Mouse (Mus musculus): Measurements from ENCODE around the gene Sel1l3. TPM values are rescaled to one million over a fixed set of nuclear protein-coding genes. Genes with fewer than 3 reads are reported as not detected.

Gene Sel1l3
- polyA plus RNA-seq, 1 experiment from 2014 or later: 5.6 TPM

GRCm38 (mm10) chr5:53146049-53146683 is 67.6 kb downstream of the Sel1l3 start:
- no peak overlapping the region for H3K4me3 ChIP-seq (ENCODE audit: low read length)
- H3K9ac ChIP-seq (ENCODE audit: low read depth, low read length): no peak overlapping the region
- no peak overlapping the region for H3K4me2 ChIP-seq (ENCODE audit: low read length)
- H3K4me1 ChIP-seq (ENCODE audit: control insufficient read depth, insufficient read depth, low read depth, low read length): peaks cover 7% of the 10 kb centered on the region; the same call in 1 of the 2 replicates
- WGBS: 43% methylated on average over 10 of the region's 10 CpGs
- H3K36me3 ChIP-seq (ENCODE audit: control insufficient read depth, insufficient read depth, low read length): no peaks in the 10 kb centered on the region
- no peak overlapping the region for H3K27ac ChIP-seq (ENCODE audit: low read depth, low read length)
- no peak for ATAC-seq
- no peaks in the 10 kb centered on the region for H3K9me3 ChIP-seq (ENCODE audit: control insufficient read depth, low read length)
- H3K27me3 ChIP-seq (replicated peaks; ENCODE audit: control insufficient read depth, insufficient read depth, low read length): no peaks in the 10 kb centered on the region; the same call in 1 of the 2 replicates

DNA sequence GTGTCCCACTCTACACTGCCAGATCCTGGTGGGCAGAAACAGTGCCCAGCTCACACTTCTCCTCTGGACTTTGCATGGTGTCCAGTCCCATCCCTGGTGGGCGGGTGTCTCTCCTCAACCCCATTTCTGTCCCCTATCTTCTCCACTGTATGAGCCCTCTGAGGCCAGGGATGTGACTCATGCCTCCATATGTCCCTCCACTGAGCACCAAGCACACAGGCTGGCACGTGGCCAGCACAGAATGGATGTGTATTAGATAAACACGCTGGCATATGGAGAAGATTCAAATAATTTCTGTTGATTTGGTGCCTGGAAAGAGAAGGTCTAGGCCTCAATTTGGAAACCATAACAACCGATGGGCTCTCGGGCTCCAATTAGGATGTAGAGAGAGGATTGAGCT is 71.1 kb downstream of the Sel1l3 start:
- 78% methylated on average over 5 of the region's 5 CpGs for WGBS
- Histone ChIP-seq H3K4me2 (ENCODE audit: low read length) (no peak overlapping the region), H3K9ac (ENCODE audit: low read depth, low read length) (no peak overlapping the region), H3K27me3 (replicated peaks; ENCODE audit: control insufficient read depth, insufficient read depth, low read length) (no peaks in the 10 kb centered on the region), H3K4me3 (ENCODE audit: low read length) (no peak overlapping the region), H3K9me3 (ENCODE audit: control insufficient read depth, low read length) (no peaks in the 10 kb centered on the region), H3K36me3 (ENCODE audit: control insufficient read depth, insufficient read depth, low read length) (no peaks in the 10 kb centered on the region), H3K4me1 (ENCODE audit: control insufficient read depth, insufficient read depth, low read depth, low read length) (peaks cover 7% of the 10 kb centered on the region), H3K27ac (ENCODE audit: low read depth, low read length) (no peak overlapping the region)
- ATAC-seq: no peak

DNA sequence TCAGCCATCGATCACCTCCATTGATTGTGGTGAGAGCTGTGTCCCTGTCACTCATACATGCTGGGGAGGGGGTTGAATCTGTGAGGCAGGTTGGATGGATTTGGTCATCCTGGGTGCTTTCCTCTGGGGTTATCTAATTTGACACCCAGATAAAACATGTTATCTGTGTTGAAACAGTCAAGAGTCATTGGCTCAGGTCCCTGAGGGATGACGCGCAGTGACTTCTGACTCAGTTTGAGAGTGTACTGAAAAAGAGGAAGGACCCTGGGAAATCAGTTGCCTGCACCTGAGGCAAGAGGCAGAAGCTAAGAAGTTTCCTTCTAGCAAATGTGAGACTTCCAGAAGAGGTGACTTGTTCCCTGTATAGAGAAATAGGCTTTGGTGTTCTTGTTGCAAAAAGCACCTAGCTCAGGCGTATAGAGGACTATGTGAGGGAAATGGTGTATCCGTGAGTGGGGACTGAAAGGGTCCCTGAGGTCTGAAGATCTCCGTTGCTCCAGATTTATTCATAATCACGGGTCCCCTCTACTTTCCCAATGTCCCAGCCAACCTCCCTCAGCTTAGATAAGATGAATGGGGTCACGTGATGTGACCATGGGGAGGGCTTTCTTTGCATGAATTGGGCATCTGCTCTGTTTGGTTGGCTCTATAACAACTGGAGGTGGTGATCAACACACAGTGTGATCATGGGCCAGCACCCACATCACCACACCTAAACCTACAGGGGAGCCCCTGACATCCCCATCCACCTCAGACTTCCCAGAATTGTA is 73.4 kb downstream of the Sel1l3 start:
- Histone ChIP-seq H3K4me1 (ENCODE audit: control insufficient read depth, insufficient read depth, low read depth, low read length) (no peaks in the 10 kb centered on the region; the same call in 1 of the 2 replicates), H3K27ac (ENCODE audit: low read depth, low read length) (no peak overlapping the region), H3K9ac (ENCODE audit: low read depth, low read length) (no peak overlapping the region), H3K27me3 (replicated peaks; ENCODE audit: control insufficient read depth, insufficient read depth, low read length) (no peaks in the 10 kb centered on the region), H3K36me3 (ENCODE audit: control insufficient read depth, insufficient read depth, low read length) (no peaks in the 10 kb centered on the region), H3K9me3 (ENCODE audit: control insufficient read depth, low read length) (no peaks in the 10 kb centered on the region), H3K4me2 (ENCODE audit: low read length) (no peak overlapping the region), H3K4me3 (ENCODE audit: low read length) (no peak overlapping the region)
- ATAC-seq: no peak
- 92% methylated on average over 8 of the region's 8 CpGs for WGBS

- Histone ChIP-seq H3K4me1 (ENCODE audit: control insufficient read depth, insufficient read depth, low read depth, low read length) (no peaks in the 10 kb centered on the region; the same call in 1 of the 2 replicates), H3K27ac (ENCODE audit: low read depth, low read length) (no peak overlapping the region), H3K9me3 (ENCODE audit: control insufficient read depth, low read length) (no peaks in the 10 kb centered on the region), H3K36me3 (ENCODE audit: control insufficient read depth, insufficient read depth, low read length) (no peaks in the 10 kb centered on the region), H3K4me2 (ENCODE audit: low read length) (no peak overlapping the region), H3K4me3 (ENCODE audit: low read length) (no peak overlapping the region), H3K9ac (ENCODE audit: low read depth, low read length) (no peak overlapping the region), H3K27me3 (replicated peaks; ENCODE audit: control insufficient read depth, insufficient read depth, low read length) (no peaks in the 10 kb centered on the region)
- WGBS: 36% methylated on average over 11 of the region's 11 CpGs
- no peak for ATAC-seq
Measured at GRCm38 (mm10) chr5:53139566-53139965, 74.2 kb downstream of the Sel1l3 start.

DNA sequence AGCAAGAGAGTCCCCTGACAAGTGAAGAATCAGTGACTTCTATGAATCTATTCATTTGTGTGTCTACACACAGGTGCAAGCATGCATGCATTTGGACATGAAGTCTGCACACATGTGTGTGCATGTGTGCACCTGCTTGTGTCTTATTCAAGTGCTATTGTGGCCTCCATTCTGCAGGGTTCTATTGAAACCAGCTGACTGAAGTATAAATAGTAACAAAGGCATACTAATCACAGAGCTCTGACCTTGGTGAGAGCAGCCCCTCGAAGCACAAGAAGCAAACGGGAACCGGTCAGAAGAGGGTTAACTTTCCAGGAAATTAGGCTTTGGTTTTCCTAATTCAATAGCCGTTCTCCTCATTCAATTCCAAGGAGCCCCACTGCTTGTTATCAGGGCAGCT is 74.6 kb downstream of the Sel1l3 start:
- WGBS: 25% methylated on average over 4 of the region's 4 CpGs
- no peaks in the 10 kb centered on the region; the same call in 1 of the 2 replicates for H3K4me1 ChIP-seq (ENCODE audit: control insufficient read depth, insufficient read depth, low read depth, low read length)
- no peak overlapping the region for H3K9ac ChIP-seq (ENCODE audit: low read depth, low read length)
- no peak overlapping the region for H3K27ac ChIP-seq (ENCODE audit: low read depth, low read length)
- no peaks in the 10 kb centered on the region for H3K27me3 ChIP-seq (replicated peaks; ENCODE audit: control insufficient read depth, insufficient read depth, low read length)
- H3K9me3 ChIP-seq (ENCODE audit: control insufficient read depth, low read length): no peaks in the 10 kb centered on the region
- no peaks in the 10 kb centered on the region for H3K36me3 ChIP-seq (ENCODE audit: control insufficient read depth, insufficient read depth, low read length)
- no peak for ATAC-seq
- no peak overlapping the region for H3K4me3 ChIP-seq (ENCODE audit: low read length)
- no peak overlapping the region for H3K4me2 ChIP-seq (ENCODE audit: low read length)

- Histone ChIP-seq H3K4me2 (ENCODE audit: low read length) (no peak overlapping the region), H3K4me1 (ENCODE audit: control insufficient read depth, insufficient read depth, low read depth, low read length) (no peaks in the 10 kb centered on the region; the same call in 1 of the 2 replicates), H3K36me3 (ENCODE audit: control insufficient read depth, insufficient read depth, low read length) (no peaks in the 10 kb centered on the region), H3K9me3 (ENCODE audit: control insufficient read depth, low read length) (no peaks in the 10 kb centered on the region), H3K9ac (ENCODE audit: low read depth, low read length) (no peak overlapping the region), H3K27ac (ENCODE audit: low read depth, low read length) (0 out of 2 replicates have a peak overlapping the region, but pooled peaks have one; percentile 25), H3K27me3 (replicated peaks; ENCODE audit: control insufficient read depth, insufficient read depth, low read length) (no peaks in the 10 kb centered on the region), H3K4me3 (ENCODE audit: low read length) (no peak overlapping the region)
- ATAC-seq: peak; percentile 52
- WGBS: 60% methylated on average over 8 of the region's 8 CpGs
Measured at GRCm38 (mm10) chr5:53138025-53138424, 75.7 kb downstream of the Sel1l3 start.

DNA sequence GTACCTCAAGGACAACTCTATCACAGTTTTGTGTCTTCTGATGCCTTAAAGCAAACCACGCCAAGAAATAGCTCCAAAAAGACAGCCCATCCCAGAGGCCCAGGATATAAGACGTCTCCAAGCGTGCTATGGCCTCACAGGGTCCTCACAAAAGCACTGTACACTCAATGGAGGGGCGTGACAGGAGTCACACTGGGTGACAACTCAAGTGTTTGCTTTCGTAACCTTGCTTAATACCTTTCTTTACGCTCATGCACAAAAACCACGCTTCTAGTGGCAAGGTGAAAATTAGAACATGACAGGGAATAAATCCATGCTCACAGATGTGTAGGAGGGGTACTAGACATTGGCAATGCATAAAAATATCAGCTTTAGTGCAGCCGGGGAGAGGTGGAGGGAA is 77.7 kb downstream of the Sel1l3 start:
- Histone ChIP-seq H3K27ac (ENCODE audit: low read depth, low read length) (no peak overlapping the region), H3K4me2 (ENCODE audit: low read length) (no peak overlapping the region), H3K9me3 (ENCODE audit: control insufficient read depth, low read length) (no peaks in the 10 kb centered on the region), H3K9ac (ENCODE audit: low read depth, low read length) (no peak overlapping the region), H3K27me3 (replicated peaks; ENCODE audit: control insufficient read depth, insufficient read depth, low read length) (no peaks in the 10 kb centered on the region), H3K4me3 (ENCODE audit: low read length) (no peak overlapping the region), H3K4me1 (ENCODE audit: control insufficient read depth, insufficient read depth, low read depth, low read length) (no peaks in the 10 kb centered on the region; the same call in 1 of the 2 replicates), H3K36me3 (ENCODE audit: control insufficient read depth, insufficient read depth, low read length) (no peaks in the 10 kb centered on the region)
- 79% methylated on average over 8 of the region's 8 CpGs for WGBS
- no peak for ATAC-seq

DNA sequence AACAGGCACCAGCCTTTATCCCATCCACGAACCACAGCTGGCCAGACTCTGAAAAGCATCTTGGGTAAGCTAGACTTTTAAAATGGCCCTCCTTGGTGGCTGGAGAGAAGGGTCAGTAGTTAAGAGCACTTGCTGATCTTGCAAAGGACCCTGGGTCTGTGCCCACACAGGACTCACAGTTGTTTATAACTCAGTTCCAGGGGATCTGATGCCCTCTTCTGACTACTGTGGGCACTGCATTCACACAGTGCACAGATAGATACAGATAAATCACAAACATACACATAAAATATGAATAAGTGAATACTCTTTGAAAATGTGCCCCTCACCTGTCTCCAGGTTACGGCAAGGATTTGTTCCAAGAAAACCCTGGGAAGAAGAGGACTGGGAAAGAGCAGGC is 79.7 kb downstream of the Sel1l3 start:
- no peak overlapping the region for H3K27ac ChIP-seq (ENCODE audit: low read depth, low read length)
- no peak overlapping the region for H3K4me3 ChIP-seq (ENCODE audit: low read length)
- H3K9me3 ChIP-seq (ENCODE audit: control insufficient read depth, low read length): no peaks in the 10 kb centered on the region
- WGBS: 88% methylated on average over 2 of the region's 2 CpGs
- no peaks in the 10 kb centered on the region for H3K36me3 ChIP-seq (ENCODE audit: control insufficient read depth, insufficient read depth, low read length)
- H3K4me2 ChIP-seq (ENCODE audit: low read length): no peak overlapping the region
- H3K27me3 ChIP-seq (replicated peaks; ENCODE audit: control insufficient read depth, insufficient read depth, low read length): no peaks in the 10 kb centered on the region
- no peak overlapping the region for H3K9ac ChIP-seq (ENCODE audit: low read depth, low read length)
- ATAC-seq: no peak
- no peaks in the 10 kb centered on the region for H3K4me1 ChIP-seq (ENCODE audit: control insufficient read depth, insufficient read depth, low read depth, low read length)

DNA sequence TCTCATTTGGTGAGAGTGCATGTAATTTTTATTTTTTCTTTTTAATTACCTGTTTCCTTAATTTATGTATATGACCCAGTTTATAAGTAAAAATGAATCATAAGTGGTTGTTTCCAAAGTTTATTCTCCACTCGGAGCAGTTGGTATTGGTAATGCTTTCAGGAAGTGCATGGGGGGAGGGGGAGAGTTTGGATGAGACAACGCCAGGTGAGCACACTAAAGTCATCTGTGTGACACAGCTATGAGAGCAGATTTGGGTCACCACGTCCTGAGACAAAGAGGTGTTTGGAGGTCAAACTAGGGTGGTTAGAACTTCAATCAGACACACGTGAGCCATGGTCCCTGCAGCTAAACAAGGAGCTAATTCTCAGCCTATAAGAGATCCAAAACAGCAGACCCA is 89.0 kb downstream of the Sel1l3 start:
- no peak overlapping the region for H3K4me2 ChIP-seq (ENCODE audit: low read length)
- no peak for ATAC-seq

More for the DNA sequence above, 89.0 kb downstream of the Sel1l3 start:
- peaks cover 3% of the 10 kb centered on the region; the same call in 1 of the 2 replicates for H3K36me3 ChIP-seq (ENCODE audit: control insufficient read depth, insufficient read depth, low read length)
- no peak overlapping the region for H3K27ac ChIP-seq (ENCODE audit: low read depth, low read length)
- no peak overlapping the region for H3K4me3 ChIP-seq (ENCODE audit: low read length)
- 70% methylated on average over 4 of the region's 4 CpGs for WGBS
- no peaks in the 10 kb centered on the region; the same call in none of the 2 replicates for H3K4me1 ChIP-seq (ENCODE audit: control insufficient read depth, insufficient read depth, low read depth, low read length)
- no peaks in the 10 kb centered on the region for H3K9me3 ChIP-seq (ENCODE audit: control insufficient read depth, low read length)
- no peak overlapping the region for H3K9ac ChIP-seq (ENCODE audit: low read depth, low read length)
- no peaks in the 10 kb centered on the region for H3K27me3 ChIP-seq (replicated peaks; ENCODE audit: control insufficient read depth, insufficient read depth, low read length)
